Mouse (Mus musculus): ENCODE measurements around the gene Psmb11.

- TF ChIP-seq TAL1 (IDR thresholded peaks at IDR 0.05; ENCODE audit: low read length) (no peak), GATA1 (IDR thresholded peaks at IDR 0.05; ENCODE audit: low read length) (no peak)
Measured at GRCm38 (mm10) chr14:54591056-54591455, 30.2 kb upstream of the Psmb11 start.
